Mouse (Mus musculus): ENCODE measurements at regions not wholly inside any gene's neighbourhood (a gene's known extent, or its start where the extent isn't known, plus 50 kb on each side); places are given as distances from the start of the nearest gene placed in this dataset.

GRCm38 (mm10) chr2:75392041-75392440 is 267.0 kb upstream of the Hnrnpa3 start:
- Histone ChIP-seq H3K4me1 (ENCODE audit: control insufficient read depth, insufficient read depth, insufficient read length, low read length) (no peaks in the 10 kb centered on the region), H3K27me3 (ENCODE audit: control insufficient read depth, insufficient read depth, low read length) (no peaks in the 10 kb centered on the region), H3K27ac (ENCODE audit: insufficient read depth, low read depth, low read length) (no peak overlapping the region), H3K4me3 (ENCODE audit: low read depth, low read length) (no peak overlapping the region), H3K36me3 (ENCODE audit: control insufficient read depth, insufficient read depth, low read length) (no peaks in the 10 kb centered on the region)
- no peak for TF ChIP-seq CTCF (IDR thresholded peaks at IDR 0.05; ENCODE audit: extremely low read depth, insufficient read length, insufficient replicate concordance, low read depth, low read length)
- TF ChIP-seq POLR2A (IDR thresholded peaks at IDR 0.05; ENCODE audit: low read depth, low read length), result no peak
- 88% methylated on average over 3 of the region's 3 CpGs for WGBS

DNA sequence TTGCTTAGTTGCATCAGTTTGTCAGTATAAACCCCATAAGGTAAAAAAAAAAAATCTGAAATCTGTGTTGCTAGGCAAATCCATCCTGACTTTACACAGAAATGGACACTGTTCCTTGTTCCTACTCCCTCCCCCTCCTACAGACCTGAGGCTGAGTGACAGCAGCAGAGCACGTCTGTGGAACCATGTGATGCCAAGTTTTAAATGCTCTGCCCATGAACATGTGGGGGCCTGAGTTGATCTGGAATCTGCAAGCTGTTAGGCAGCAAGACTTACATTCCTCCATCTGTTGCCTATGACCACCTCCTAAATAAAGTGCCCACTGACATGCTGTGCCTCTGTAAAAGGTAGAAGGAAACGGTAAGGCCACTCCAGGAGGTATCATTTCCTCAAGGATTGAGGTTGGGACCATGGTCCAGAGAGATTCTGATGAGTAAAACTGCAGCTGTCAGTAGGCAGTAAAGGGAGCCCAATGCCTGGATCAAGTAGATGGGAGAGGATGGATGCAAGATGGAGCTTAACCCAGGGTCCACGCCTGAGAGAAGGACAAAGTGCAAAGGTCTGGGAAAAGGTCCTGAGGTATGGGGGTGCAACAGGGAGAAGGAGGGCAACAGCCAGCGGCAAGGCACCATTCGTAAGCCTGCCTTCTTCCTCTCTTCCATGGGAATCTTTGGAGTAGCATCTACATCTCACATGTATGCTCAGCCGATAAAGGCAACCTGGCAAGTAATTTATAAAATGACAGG is 264.0 kb upstream of the Hnrnpa3 start:
- no peaks in the 10 kb centered on the region for H3K4me1 ChIP-seq (ENCODE audit: control insufficient read depth, insufficient read depth, insufficient read length, low read length)
- WGBS, result 74% methylated on average over 6 of the region's 6 CpGs
- H3K4me3 ChIP-seq (ENCODE audit: low read depth, low read length), result no peak overlapping the region
- H3K27ac ChIP-seq (ENCODE audit: insufficient read depth, low read depth, low read length), result no peak overlapping the region
- H3K36me3 ChIP-seq (ENCODE audit: control insufficient read depth, insufficient read depth, low read length), result no peaks in the 10 kb centered on the region
- H3K27me3 ChIP-seq (ENCODE audit: control insufficient read depth, insufficient read depth, low read length), result no peaks in the 10 kb centered on the region
- TF ChIP-seq POLR2A (IDR thresholded peaks at IDR 0.05; ENCODE audit: low read depth, low read length) (no peak), CTCF (IDR thresholded peaks at IDR 0.05; ENCODE audit: extremely low read depth, insufficient read length, insufficient replicate concordance, low read depth, low read length) (no peak)

- no peak overlapping the region for H3K4me3 ChIP-seq (ENCODE audit: low read depth, low read length)
- no peak overlapping the region for H3K27ac ChIP-seq (ENCODE audit: insufficient read depth, low read depth, low read length)
- WGBS, result 76% methylated on average over 2 of the region's 2 CpGs
- no peaks in the 10 kb centered on the region for H3K27me3 ChIP-seq (ENCODE audit: control insufficient read depth, insufficient read depth, low read length)
- H3K4me1 ChIP-seq (ENCODE audit: control insufficient read depth, insufficient read depth, insufficient read length, low read length), result no peaks in the 10 kb centered on the region
- H3K36me3 ChIP-seq (ENCODE audit: control insufficient read depth, insufficient read depth, low read length), result no peaks in the 10 kb centered on the region
- TF ChIP-seq CTCF (IDR thresholded peaks at IDR 0.05; ENCODE audit: extremely low read depth, insufficient read length, insufficient replicate concordance, low read depth, low read length) (no peak), POLR2A (IDR thresholded peaks at IDR 0.05; ENCODE audit: low read depth, low read length) (no peak)
Observed at GRCm38 (mm10) chr2:75396016-75396415, 263.0 kb upstream of the Hnrnpa3 start.

GRCm38 (mm10) chr2:75400291-75400870 is 258.7 kb upstream of the Hnrnpa3 start:
- no peak for TF ChIP-seq POLR2A (IDR thresholded peaks at IDR 0.05; ENCODE audit: low read depth, low read length)
- TF ChIP-seq CTCF (IDR thresholded peaks at IDR 0.05; ENCODE audit: extremely low read depth, insufficient read length, insufficient replicate concordance, low read depth, low read length), result no peak
- no peaks in the 10 kb centered on the region for H3K36me3 ChIP-seq (ENCODE audit: control insufficient read depth, insufficient read depth, low read length)
- no peak overlapping the region for H3K27ac ChIP-seq (ENCODE audit: insufficient read depth, low read depth, low read length)
- no peak overlapping the region for H3K4me3 ChIP-seq (ENCODE audit: low read depth, low read length)
- H3K4me1 ChIP-seq (ENCODE audit: control insufficient read depth, insufficient read depth, insufficient read length, low read length), result no peaks in the 10 kb centered on the region
- 78% methylated on average over 7 of the region's 7 CpGs for WGBS
- no peaks in the 10 kb centered on the region for H3K27me3 ChIP-seq (ENCODE audit: control insufficient read depth, insufficient read depth, low read length)

DNA sequence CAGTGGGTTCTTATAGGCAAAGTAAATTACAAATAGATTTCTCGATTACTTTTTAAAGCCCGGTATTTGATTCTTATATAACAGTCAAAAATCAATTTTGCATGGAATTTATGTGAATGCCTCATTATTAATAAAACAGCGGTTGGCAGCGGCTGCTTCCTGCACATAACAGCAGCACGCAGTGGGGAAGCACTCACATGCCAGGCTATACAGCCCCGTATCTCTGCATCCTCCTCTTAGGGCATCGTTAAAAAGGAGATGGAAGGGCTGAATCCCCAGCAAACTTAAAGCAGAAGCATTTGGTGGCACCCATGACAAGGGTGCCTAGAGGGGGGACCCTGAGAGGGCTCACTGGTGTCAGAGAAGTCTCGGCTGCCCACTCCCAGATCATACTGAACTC is 255.3 kb upstream of the Hnrnpa3 start:
- 0 out of 2 replicates have a peak, but pooled peaks cover 1% of the 10 kb centered on the region for H3K4me1 ChIP-seq (ENCODE audit: control insufficient read depth, insufficient read depth, insufficient read length, low read length)
- 85% methylated on average over 8 of the region's 8 CpGs for WGBS
- H3K27ac ChIP-seq (ENCODE audit: insufficient read depth, low read depth, low read length), result no peak overlapping the region
- H3K4me3 ChIP-seq (ENCODE audit: low read depth, low read length), result no peak overlapping the region
- H3K36me3 ChIP-seq (ENCODE audit: control insufficient read depth, insufficient read depth, low read length), result no peaks in the 10 kb centered on the region
- TF ChIP-seq POLR2A (IDR thresholded peaks at IDR 0.05; ENCODE audit: low read depth, low read length) (no peak), CTCF (IDR thresholded peaks at IDR 0.05; ENCODE audit: extremely low read depth, insufficient read length, insufficient replicate concordance, low read depth, low read length) (no peak)
- no peaks in the 10 kb centered on the region for H3K27me3 ChIP-seq (ENCODE audit: control insufficient read depth, insufficient read depth, low read length)

DNA sequence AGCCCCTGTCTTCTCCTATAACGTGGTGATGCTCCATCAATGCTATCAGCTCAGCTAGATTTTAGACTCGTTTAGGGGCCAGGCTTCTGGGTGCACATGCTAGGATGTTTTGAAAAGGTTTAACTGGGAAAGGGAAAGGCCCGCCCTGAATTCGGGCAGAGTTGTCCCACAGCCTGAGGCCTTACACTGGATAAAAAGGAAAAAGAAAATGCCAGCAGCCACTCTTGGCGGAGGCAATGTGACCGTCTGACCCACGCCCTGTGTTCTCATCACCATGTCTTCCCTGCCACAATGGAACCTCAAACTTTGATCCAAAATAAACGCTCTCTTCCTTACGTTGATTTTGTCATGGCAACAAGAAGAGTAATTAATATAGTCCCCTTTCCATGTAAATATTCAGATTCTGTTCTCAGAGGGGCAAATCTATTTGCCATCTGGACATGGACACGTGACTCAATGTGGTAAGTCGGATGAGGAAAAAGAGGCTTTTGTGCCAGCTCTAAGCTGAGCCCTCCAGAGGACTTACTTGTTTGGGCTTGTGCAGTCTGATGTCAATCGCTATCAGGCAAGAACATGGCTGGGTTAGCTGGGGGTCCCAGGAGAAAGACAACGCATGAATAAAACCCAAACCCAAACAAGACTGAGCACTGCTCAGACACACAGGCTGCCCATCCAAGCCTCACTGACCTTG is 253.4 kb upstream of the Hnrnpa3 start:
- WGBS, result 81% methylated on average over 13 of the region's 13 CpGs
- Histone ChIP-seq H3K27me3 (ENCODE audit: control insufficient read depth, insufficient read depth, low read length) (no peaks in the 10 kb centered on the region), H3K4me3 (ENCODE audit: low read depth, low read length) (no peak overlapping the region), H3K27ac (ENCODE audit: insufficient read depth, low read depth, low read length) (no peak overlapping the region), H3K36me3 (ENCODE audit: control insufficient read depth, insufficient read depth, low read length) (no peaks in the 10 kb centered on the region), H3K4me1 (ENCODE audit: control insufficient read depth, insufficient read depth, insufficient read length, low read length) (0 out of 2 replicates have a peak, but pooled peaks cover 1% of the 10 kb centered on the region)
- TF ChIP-seq POLR2A (IDR thresholded peaks at IDR 0.05; ENCODE audit: low read depth, low read length), result no peak
- TF ChIP-seq CTCF (IDR thresholded peaks at IDR 0.05; ENCODE audit: extremely low read depth, insufficient read length, insufficient replicate concordance, low read depth, low read length), result no peak

Measured in small intestine, adult 2 months (tissue).